Mouse (Mus musculus) CH12.LX (cell line): ENCODE data around the gene Gm14226. TPM values are rescaled to one million over a fixed set of nuclear protein-coding genes. Genes with fewer than 3 reads are reported as not detected.

ENCODE experiments used
- DNase-seq: peaks from one replicate; pipeline ENCODE4 v3.0.0-alpha.2; 2013; ENCODE audit errors: extremely low read depth
- H3K27ac ChIP-seq: 2 replicates; pipeline ENCODE4 v1.5.1; 2012; ENCODE audit warnings: low read depth, mild to moderate bottlenecking, control low read depth, moderate library complexity; ENCODE audit not compliant: insufficient read depth
- H3K27me3 ChIP-seq: replicated peaks from 2 replicates; pipeline ENCODE3; 2012; ENCODE audit warnings: inconsistent platforms
- H3K36me3 ChIP-seq, 2 experiments: replicated peaks in 1 of 2; 2 replicates each; pipeline versions ENCODE3 to v1.6.1; 2012; ENCODE audit warnings: inconsistent platforms in 1 of 2, low read length in 1 of 2, mild to moderate bottlenecking in 1 of 2, mixed read lengths in 1 of 2, moderate library complexity in 1 of 2; ENCODE audit not compliant: control insufficient read depth in 1 of 2, insufficient read depth in 1 of 2
- H3K4me1 ChIP-seq, 2 experiments: 2 replicates each; pipeline ENCODE4 v1.6.1; 2012; ENCODE audit warnings: inconsistent platforms in 1 of 2, moderate library complexity in 1 of 2; ENCODE audit not compliant: insufficient read depth in 2 of 2, control insufficient read depth in 1 of 2
- H3K4me2 ChIP-seq: 2 replicates; pipeline ENCODE4 v1.6.1; 2012; ENCODE audit warnings: low read depth, mild to moderate bottlenecking, control low read depth; ENCODE audit not compliant: poor library complexity, insufficient read depth, severe bottlenecking
- H3K4me3 ChIP-seq, 3 experiments: fragments of 150-350 bp in 1 of 3; sonication (generic) in 1 of 3; replicated peaks in 1 of 3; 2 replicates each; pipeline versions ENCODE3 to v1.5.1; 2011 to 2012; ENCODE audit warnings: low read depth in 2 of 3, low read length in 2 of 3, mild to moderate bottlenecking in 2 of 3, moderate library complexity in 2 of 3, control low read depth in 1 of 3, improper control_type of control experiment in 1 of 3, inconsistent platforms in 1 of 3, mixed read lengths in 1 of 3; ENCODE audit not compliant: poor library complexity in 1 of 3
- H3K79me2 ChIP-seq: replicated peaks from 2 replicates; pipeline ENCODE4 v1.6.1; 2012; ENCODE audit warnings: mild to moderate bottlenecking, moderate library complexity; ENCODE audit not compliant: control insufficient read depth, poor library complexity, insufficient read depth, severe bottlenecking; ENCODE audit errors: extremely low read depth
- H3K9ac ChIP-seq: 2 replicates; pipeline ENCODE4 v1.6.1; 2012; ENCODE audit warnings: low read depth, mild to moderate bottlenecking, control low read depth, moderate library complexity; ENCODE audit not compliant: insufficient read depth
- H3K9me3 ChIP-seq: replicated peaks from 2 replicates; pipeline ENCODE3; 2012; ENCODE audit warnings: low read length, inconsistent platforms, mixed read lengths
- BHLHE40 ChIP-seq: IDR thresholded peaks from 2 replicates; pipeline ENCODE4 v1.6.1; 2011; ENCODE audit warnings: mild to moderate bottlenecking, low read depth, low read length, improper control_type of control experiment
- E2F4 ChIP-seq: IDR thresholded peaks from 2 replicates; pipeline ENCODE4 v1.6.1; 2011; ENCODE audit warnings: low read depth, low read length, improper control_type of control experiment; ENCODE audit not compliant: insufficient replicate concordance
- EP300 ChIP-seq: IDR thresholded peaks from 2 replicates; pipeline ENCODE4 v1.6.1; 2011; ENCODE audit warnings: low read length, improper control_type of control experiment
- IRF4 ChIP-seq: IDR thresholded peaks from 2 replicates; pipeline ENCODE4 v1.6.1; 2014; ENCODE audit warnings: low read depth, mild to moderate bottlenecking, inconsistent platforms, low read length, improper control_type of control experiment
- JUN ChIP-seq: IDR thresholded peaks from 2 replicates; pipeline ENCODE4 v1.6.1; 2011; ENCODE audit warnings: low read depth, mild to moderate bottlenecking, low read length, improper control_type of control experiment, moderate library complexity; ENCODE audit not compliant: insufficient read depth
- JUND ChIP-seq: conservative IDR thresholded peaks from 2 replicates; pipeline ENCODE4 v1.6.1; 2011; ENCODE audit warnings: low read depth, low read length, improper control_type of control experiment
- MAFK ChIP-seq: IDR thresholded peaks from 2 replicates; pipeline ENCODE4 v1.6.1; 2011; ENCODE audit warnings: low read length, improper control_type of control experiment; ENCODE audit not compliant: insufficient replicate concordance
- MAX ChIP-seq: IDR thresholded peaks from 2 replicates; pipeline ENCODE4 v1.6.1; 2011; ENCODE audit warnings: low read length, improper control_type of control experiment
- MAZ ChIP-seq: IDR thresholded peaks from 2 replicates; pipeline ENCODE4 v1.6.1; 2012; ENCODE audit warnings: low read depth, mild to moderate bottlenecking, inconsistent platforms, low read length, improper control_type of control experiment, moderate library complexity
- MXI1 ChIP-seq: IDR thresholded peaks from 2 replicates; pipeline ENCODE4 v1.6.1; 2011; ENCODE audit warnings: mild to moderate bottlenecking, low read depth, low read length, improper control_type of control experiment
- NELFE ChIP-seq: IDR thresholded peaks from 2 replicates; pipeline ENCODE4 v1.6.1; 2011; ENCODE audit warnings: low read depth, low read length, improper control_type of control experiment
- POLR2A ChIP-seq: IDR thresholded peaks from 2 replicates; pipeline ENCODE4 v1.6.1; 2011; ENCODE audit warnings: low read depth, mild to moderate bottlenecking, improper control_type of control experiment, low read length
- SIN3A ChIP-seq: IDR thresholded peaks from 2 replicates; pipeline ENCODE4 v1.6.1; 2012; ENCODE audit warnings: low read length, improper control_type of control experiment, inconsistent platforms
- TBP ChIP-seq: conservative IDR thresholded peaks from 2 replicates; pipeline ENCODE4 v1.6.1; 2011; ENCODE audit warnings: low read depth, low read length, improper control_type of control experiment
- TCF12 ChIP-seq: IDR thresholded peaks from 2 replicates; pipeline ENCODE4 v1.6.1; 2014; ENCODE audit warnings: low read depth, mild to moderate bottlenecking, inconsistent platforms, low read length, improper control_type of control experiment
- ZC3H11A ChIP-seq: IDR thresholded peaks from 2 replicates; pipeline ENCODE4 v1.6.1; 2012; ENCODE audit warnings: low read depth, mild to moderate bottlenecking, inconsistent platforms, low read length, improper control_type of control experiment
- ZMIZ1 ChIP-seq: IDR thresholded peaks from 2 replicates; pipeline ENCODE4 v1.6.1; 2012; ENCODE audit warnings: low read depth, mild to moderate bottlenecking, inconsistent platforms, low read length, improper control_type of control experiment
- ZNF384 ChIP-seq: IDR thresholded peaks from 2 replicates; pipeline ENCODE4 v1.6.1; 2012; ENCODE audit warnings: low read depth, low read length, improper control_type of control experiment, inconsistent platforms
- dilution Hi-C: fragments of 300-500 bp; cut with MboI; formaldehyde crosslinking; loops from 2 replicates; pipeline ENCODE4 v1.14.3; 2020; ENCODE audit warnings: low sequenced_read_pairs; ENCODE audit not compliant: extremely low pct_unique_long_range_greater_than_20kb, extremely low pct_ligation_motif_present
- in situ Hi-C: fragments of 300-500 bp; cut with MboI; formaldehyde crosslinking; loops from 3 replicates; pipeline ENCODE4 v1.14.3; 2019; ENCODE audit warnings: low sequenced_read_pairs, low pct_ligation_motif_present, low pct_unique_long_range_greater_than_20kb, mixed read lengths
- polyA plus RNA-seq: library from polyadenylated mRNA; unstranded; fragments of >175 nt; gene quantifications from 2 replicates; pipeline ENCODE4 v1.2.1, GENCODE M21; 2012; ENCODE audit warnings: low read depth; ENCODE audit not compliant: insufficient read length
- total RNA-seq, 2 experiments: library from RNA; depleted of rRNA; stranded (reverse); fragments of 300-350 nt in 1 of 2; fragments of >200 nt in 1 of 2; gene quantifications; 2 replicates each; pipeline ENCODE4 v1.2.3; 2012 to 2014

Gene Gm14226
- total and polyA plus RNA-seq, 3 experiments, result not detected

DNA sequence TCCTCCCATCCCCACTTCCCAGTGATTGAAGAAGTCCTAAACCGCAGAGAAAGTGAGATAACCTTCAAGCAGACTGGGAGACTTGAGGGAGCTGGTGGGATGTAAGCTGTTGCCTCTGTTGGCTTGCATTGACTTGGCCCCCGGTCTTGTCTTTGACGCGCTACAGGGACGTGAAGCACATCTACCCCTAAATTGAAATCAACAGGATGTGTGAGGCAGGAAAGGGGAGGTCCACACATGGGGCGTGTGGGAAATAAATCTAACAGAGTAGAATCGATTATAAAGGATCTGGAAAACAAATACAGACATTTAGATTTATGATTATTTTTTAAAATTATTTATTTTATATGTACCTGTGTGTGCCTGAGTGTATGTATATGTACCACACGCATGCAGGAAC, 26.7 kb upstream of the Gm14226 start:
- no peak for DNase-seq
- in situ Hi-C loops, result no loop called here
- H3K4me3 ChIP-seq, result no peak overlapping the region
- TF ChIP-seq JUND (no peak), JUN (no peak), NELFE (no peak), EP300 (no peak), ZMIZ1 (no peak), POLR2A (no peak), E2F4 (no peak), TCF12 (no peak), SIN3A (no peak)
- TF ChIP-seq, all 38 proteins: peak for 0
- H3K36me3 ChIP-seq, result no peaks in the 10 kb centered on the region
- dilution Hi-C loops, result no loop called here
- no peak overlapping the region for H3K27ac ChIP-seq
- peaks cover 2% of the 10 kb centered on the region for H3K9me3 ChIP-seq
- H3K79me2 ChIP-seq, result no peaks in the 10 kb centered on the region
- peaks cover 0 to 11% of the 10 kb centered on the region in 2 experiments; a peak in 1 of 4 replicates for H3K4me1 ChIP-seq
- no peak overlapping the region for H3K9ac ChIP-seq
- no peak overlapping the region for H3K4me2 ChIP-seq
- H3K27me3 ChIP-seq, result no peaks in the 10 kb centered on the region

GRCm38 (mm10) chr2:154992083-154992482, 26.0 kb upstream of the Gm14226 start:
- Histone ChIP-seq H3K9ac (no peak overlapping the region), H3K4me3 (no peak overlapping the region), H3K4me1 (peaks cover 0 to 11% of the 10 kb centered on the region in 2 experiments; a peak in 1 of 4 replicates), H3K27ac (no peak overlapping the region), H3K27me3 (no peaks in the 10 kb centered on the region), H3K36me3 (no peaks in the 10 kb centered on the region), H3K79me2 (no peaks in the 10 kb centered on the region), H3K4me2 (no peak overlapping the region), H3K9me3 (peaks cover 2% of the 10 kb centered on the region)
- in situ Hi-C loops (no loop called here), dilution Hi-C loops (no loop called here)
- no peak for DNase-seq
- no peak for TF ChIP-seq JUND
- no peak for TF ChIP-seq MXI1
- TF ChIP-seq TBP, result no peak
- TF ChIP-seq MAFK, result no peak
- TF ChIP-seq MAZ, result no peak
- TF ChIP-seq MAX, result no peak
- TF ChIP-seq BHLHE40, result no peak
- no peak for TF ChIP-seq ZC3H11A
- TF ChIP-seq IRF4, result no peak
- TF ChIP-seq ZNF384, result no peak
